Mouse (Mus musculus) C2C12 (cell line): Measurements from ENCODE around the gene Ggn. TPM values are rescaled to one million over a fixed set of nuclear protein-coding genes. Genes with fewer than 3 reads are reported as not detected.

Experiments
- H3K27me3 ChIP-seq: one replicate; pipeline ENCODE4 v1.6.1; 2011; ENCODE audit not compliant: control insufficient read depth, insufficient read depth, insufficient read length
- H3K36me3 ChIP-seq: one replicate; pipeline ENCODE4 v1.6.1; 2011; ENCODE audit not compliant: control insufficient read depth, insufficient read depth
- H3K4me3 ChIP-seq: one replicate; pipeline ENCODE4 v1.5.1; 2011; ENCODE audit warnings: mild to moderate bottlenecking, control low read depth; ENCODE audit not compliant: poor library complexity, insufficient read depth, severe bottlenecking
- H3K79me2 ChIP-seq: one replicate; pipeline ENCODE4 v1.6.1; 2011; ENCODE audit not compliant: control insufficient read depth, insufficient read depth
- H3K79me3 ChIP-seq: one replicate; pipeline ENCODE4 v1.6.1; 2011; ENCODE audit warnings: low read depth, control low read depth
- H3ac ChIP-seq: one replicate; pipeline ENCODE3; 2011; ENCODE audit warnings: low read depth; ENCODE audit not compliant: control insufficient read depth, insufficient read length
- CEBPB ChIP-seq: IDR thresholded peaks from one replicate; pipeline ENCODE4 v1.6.1; 2011; ENCODE audit warnings: low read depth, mild to moderate bottlenecking, control low read depth, moderate library complexity
- CTCF ChIP-seq: IDR thresholded peaks from one replicate; pipeline ENCODE4 v1.5.1; 2011; ENCODE audit not compliant: control insufficient read depth, insufficient read depth, insufficient read length
- FOSL1 ChIP-seq: IDR thresholded peaks from one replicate; pipeline ENCODE4 v1.8.0; 2011; ENCODE audit warnings: mild to moderate bottlenecking, low read length; ENCODE audit not compliant: poor library complexity, insufficient read depth, severe bottlenecking
- MAX ChIP-seq: IDR thresholded peaks from one replicate; pipeline ENCODE4 v1.6.1; 2011; ENCODE audit warnings: mild to moderate bottlenecking, control low read depth
- MYOD1 ChIP-seq: IDR thresholded peaks from one replicate; pipeline ENCODE4 v1.6.1; 2011; ENCODE audit warnings: low read depth; ENCODE audit not compliant: control insufficient read depth, insufficient read length
- MYOG ChIP-seq: IDR thresholded peaks from one replicate; pipeline ENCODE4 v1.6.1; 2011; ENCODE audit not compliant: control insufficient read depth, insufficient read length; ENCODE audit errors: extremely low read depth
- USF1 ChIP-seq: IDR thresholded peaks from one replicate; pipeline ENCODE4 v1.6.1; 2011; ENCODE audit warnings: low read depth, mild to moderate bottlenecking, control low read depth, moderate library complexity
- polyA plus RNA-seq: library from polyadenylated mRNA; unstranded; fragments of >200 nt; fragmentation: generic; extraction: Trizol; gene quantifications from one replicate; pipeline ENCODE4 v1.2.1, GENCODE M21; 2012; ENCODE audit warnings: missing spikeins

Gene Ggn
- polyA plus RNA-seq, 1 experiment: 0.82 TPM

DNA sequence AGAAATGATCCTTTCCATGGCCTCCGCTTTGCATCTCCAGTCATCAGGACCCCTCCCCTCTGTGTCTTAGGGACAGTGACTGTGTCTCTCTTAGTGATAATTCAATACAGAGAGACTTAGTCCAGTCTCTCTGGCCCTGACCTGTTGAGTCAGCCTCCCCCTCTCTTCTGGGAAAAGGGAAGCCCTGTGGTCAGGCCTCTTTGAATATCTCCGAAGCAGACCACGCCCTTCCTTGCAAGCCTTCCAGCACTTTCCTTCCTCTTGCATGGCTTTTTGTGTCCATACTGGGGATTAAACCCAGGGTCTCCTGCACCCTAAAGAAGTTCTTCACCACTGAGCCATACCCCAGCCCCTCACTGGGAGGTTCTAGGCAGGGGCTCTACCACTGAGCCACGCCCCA lies 26.0 kb upstream of the Ggn start:
- no peaks in the 10 kb centered on the region for H3K79me2 ChIP-seq
- H3K36me3 ChIP-seq: no peaks in the 10 kb centered on the region
- H3K4me3 ChIP-seq: no peak overlapping the region
- TF ChIP-seq USF1 (no peak), CTCF (no peak), MYOD1 (no peak), MAX (no peak), MYOG (no peak), FOSL1 (no peak), CEBPB (no peak)
- H3K27me3 ChIP-seq: no peaks in the 10 kb centered on the region
- no peaks in the 10 kb centered on the region for H3K79me3 ChIP-seq
- no peak overlapping the region for H3ac ChIP-seq

DNA sequence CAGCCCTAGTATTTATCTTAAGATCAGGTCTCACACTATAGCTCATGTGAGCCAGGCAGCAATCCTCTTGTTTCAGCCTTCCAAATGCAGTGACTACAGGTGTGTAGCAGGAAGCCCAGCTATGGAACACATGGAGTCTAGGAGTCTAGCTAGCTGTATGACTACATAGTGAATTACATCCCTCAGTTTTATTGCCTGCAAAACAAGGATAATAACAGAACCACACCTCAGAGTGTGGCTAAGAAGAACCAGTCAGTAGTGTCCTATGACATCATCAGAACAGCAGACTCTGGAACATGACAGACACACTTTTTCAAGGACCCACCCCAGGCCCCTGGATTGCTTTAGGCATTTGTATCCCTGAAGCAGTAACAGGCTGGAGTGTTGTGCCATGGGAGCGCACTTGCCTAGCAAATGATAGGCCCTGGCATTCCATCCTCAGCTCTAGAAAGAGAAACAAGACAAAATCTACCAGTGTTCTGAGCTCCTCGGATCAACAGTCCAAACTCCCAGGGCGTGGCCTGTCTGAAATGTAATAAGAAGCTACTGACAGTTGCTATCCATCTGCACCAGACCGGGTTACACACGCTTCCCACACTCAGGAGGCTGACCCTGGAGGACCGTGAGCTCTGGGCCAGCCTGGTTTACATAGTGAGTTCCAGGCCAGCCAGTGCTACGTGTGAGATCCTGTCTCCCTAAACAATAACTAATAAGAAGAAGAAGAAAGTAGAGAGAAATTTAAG lies 23.2 kb upstream of the Ggn start:
- TF ChIP-seq USF1 (no peak), CEBPB (no peak), MYOG (no peak), CTCF (no peak), MYOD1 (no peak), MAX (no peak), FOSL1 (no peak)
- H3K36me3 ChIP-seq: no peaks in the 10 kb centered on the region
- no peaks in the 10 kb centered on the region for H3K79me3 ChIP-seq
- no peaks in the 10 kb centered on the region for H3K27me3 ChIP-seq
- no peak overlapping the region for H3ac ChIP-seq
- no peaks in the 10 kb centered on the region for H3K79me2 ChIP-seq
- no peak overlapping the region for H3K4me3 ChIP-seq

DNA sequence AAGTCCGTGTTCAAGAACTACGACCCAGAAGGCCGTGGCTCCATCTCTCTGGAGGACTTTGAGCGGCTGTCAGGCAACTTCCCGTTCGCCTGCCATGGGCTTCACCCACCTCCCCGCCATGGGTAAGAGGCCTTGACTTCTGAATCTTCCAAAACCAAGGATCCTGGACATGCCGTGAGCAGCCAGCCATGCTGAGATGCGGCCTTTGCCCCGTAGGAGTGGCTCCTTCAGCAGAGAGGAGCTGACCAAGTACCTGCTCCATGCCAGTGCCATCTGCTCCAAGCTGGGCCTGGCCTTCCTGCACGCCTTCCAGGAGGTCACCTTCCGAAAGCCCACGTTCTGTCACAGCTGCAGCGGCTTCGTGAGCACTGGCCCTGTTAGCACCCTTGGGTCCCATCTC lies 21.2 kb upstream of the Ggn start:
- no peak for TF ChIP-seq FOSL1
- TF ChIP-seq CEBPB: no peak
- TF ChIP-seq USF1: no peak
- no peak for TF ChIP-seq MYOG
- no peak for TF ChIP-seq CTCF
- no peak for TF ChIP-seq MAX
- no peak for TF ChIP-seq MYOD1
- H3K79me2 ChIP-seq: no peaks in the 10 kb centered on the region
- H3K4me3 ChIP-seq: no peak overlapping the region
- H3K36me3 ChIP-seq: no peaks in the 10 kb centered on the region
- H3ac ChIP-seq: no peak overlapping the region
- H3K27me3 ChIP-seq: no peaks in the 10 kb centered on the region
- H3K79me3 ChIP-seq: no peaks in the 10 kb centered on the region

DNA sequence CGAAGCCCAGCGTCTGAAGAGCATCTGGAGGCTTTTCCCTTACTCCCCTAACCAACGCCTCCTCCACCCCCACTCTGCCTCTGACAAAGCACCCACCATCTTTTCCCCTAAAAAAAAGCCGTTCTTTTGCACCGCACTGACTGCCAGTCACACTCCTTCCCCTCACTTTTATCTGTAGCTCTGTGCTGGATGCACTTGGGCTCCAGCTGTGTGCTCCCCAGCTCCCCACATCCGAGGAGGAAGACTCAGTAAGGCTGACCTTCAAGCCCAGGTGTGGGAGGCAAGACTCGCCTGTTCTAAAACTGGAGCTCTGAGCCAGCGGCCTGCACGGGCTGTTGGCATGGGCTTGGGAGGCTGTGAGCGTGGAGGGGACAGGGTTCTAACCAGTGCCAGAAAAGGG lies 18.5 kb upstream of the Ggn start:
- Histone ChIP-seq H3K27me3 (no peaks in the 10 kb centered on the region), H3K79me2 (no peaks in the 10 kb centered on the region), H3K36me3 (no peaks in the 10 kb centered on the region), H3K4me3 (no peak overlapping the region), H3K79me3 (no peaks in the 10 kb centered on the region), H3ac (no peak overlapping the region)
- TF ChIP-seq MAX (no peak), MYOG (no peak), FOSL1 (no peak), CEBPB (no peak), USF1 (no peak), CTCF (no peak), MYOD1 (no peak)

DNA sequence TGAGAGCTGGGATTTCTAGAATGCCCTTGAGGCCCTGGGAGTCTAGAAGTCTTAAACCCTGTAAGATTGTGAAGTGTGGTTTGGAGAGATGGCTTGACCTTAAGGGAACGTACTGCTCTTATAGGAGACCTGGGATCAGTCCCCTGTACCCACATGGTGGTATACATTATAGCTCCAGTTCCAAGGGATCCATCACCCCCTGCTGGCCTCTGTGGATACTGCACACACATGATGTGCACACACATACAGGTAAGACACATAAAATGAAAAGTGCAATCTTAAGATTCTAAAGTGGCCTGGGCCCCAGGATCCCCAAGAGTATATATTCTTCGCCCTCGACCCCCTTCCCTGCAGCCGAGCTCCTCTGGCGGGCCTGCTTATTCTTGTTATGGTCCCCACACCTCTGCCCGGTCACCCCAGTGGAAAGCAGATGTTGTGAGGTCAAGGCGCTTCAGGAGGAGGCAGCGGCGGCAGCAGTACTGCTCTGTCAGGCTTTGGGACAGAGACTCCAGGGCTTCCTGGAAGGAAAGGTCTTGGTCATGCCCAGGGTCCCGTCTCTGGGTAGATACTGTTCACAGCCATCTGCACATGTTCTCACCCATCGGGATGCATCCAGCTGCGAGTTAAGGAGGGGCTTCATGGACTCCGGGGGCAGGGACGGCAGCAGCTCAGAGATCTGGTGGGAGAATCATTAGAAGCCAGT lies 15.8 kb upstream of the Ggn start:
- TF ChIP-seq USF1: no peak
- H3K4me3 ChIP-seq: no peak overlapping the region
- no peaks in the 10 kb centered on the region for H3K79me3 ChIP-seq
- H3K27me3 ChIP-seq: no peaks in the 10 kb centered on the region
- no peaks in the 10 kb centered on the region for H3K79me2 ChIP-seq
- H3ac ChIP-seq: no peak overlapping the region
- no peaks in the 10 kb centered on the region for H3K36me3 ChIP-seq
